Mouse (Mus musculus): Measurements from ENCODE around the gene Ankrd13a.

Gene Ankrd13a

GRCm38 (mm10) chr5:114797253-114797652, 22.8 kb downstream of the Ankrd13a start:
- no peak for DNase-seq (ENCODE audit: low read depth in 2 of 2, low spot score in 2 of 2)

- DNase-seq (ENCODE audit: low read depth in 2 of 2, low spot score in 2 of 2), result no peak
Observed at GRCm38 (mm10) chr5:114799848-114800247, 25.4 kb downstream of the Ankrd13a start.

- no peak for DNase-seq (ENCODE audit: low read depth in 2 of 2, low spot score in 2 of 2)
Observed at GRCm38 (mm10) chr5:114801049-114801448, 26.6 kb downstream of the Ankrd13a start.

GRCm38 (mm10) chr5:114801841-114802240, 27.4 kb downstream of the Ankrd13a start:
- DNase-seq (ENCODE audit: low read depth in 2 of 2, low spot score in 2 of 2), result no peak

- DNase-seq (ENCODE audit: low read depth in 2 of 2, low spot score in 2 of 2), result no peak
Observed at GRCm38 (mm10) chr5:114803231-114803630, 28.8 kb downstream of the Ankrd13a start.

GRCm38 (mm10) chr5:114804335-114804734, 29.9 kb downstream of the Ankrd13a start:
- DNase-seq (ENCODE audit: low read depth in 2 of 2, low spot score in 2 of 2), result no peak

GRCm38 (mm10) chr5:114804958-114805357, 30.5 kb downstream of the Ankrd13a start:
- DNase-seq (ENCODE audit: low read depth in 2 of 2, low spot score in 2 of 2), result no peak

- peak; percentile 28 to 33 for DNase-seq (ENCODE audit: low read depth in 2 of 2, low spot score in 2 of 2)
Observed at GRCm38 (mm10) chr5:114805436-114806350, 31.2 kb downstream of the Ankrd13a start.

- DNase-seq (ENCODE audit: low read depth in 2 of 2, low spot score in 2 of 2), result no peak
Observed at GRCm38 (mm10) chr5:114806636-114807035, 32.2 kb downstream of the Ankrd13a start.

- no peak for DNase-seq (ENCODE audit: low read depth in 2 of 2, low spot score in 2 of 2)
Observed at GRCm38 (mm10) chr5:114807063-114807462, 32.6 kb downstream of the Ankrd13a start.

GRCm38 (mm10) chr5:114807468-114807867, 33.0 kb downstream of the Ankrd13a start:
- no peak for DNase-seq (ENCODE audit: low read depth in 2 of 2, low spot score in 2 of 2)

- no peak for DNase-seq (ENCODE audit: low read depth in 2 of 2, low spot score in 2 of 2)
Observed at GRCm38 (mm10) chr5:114807893-114808292, 33.4 kb downstream of the Ankrd13a start.

- DNase-seq (ENCODE audit: low read depth in 2 of 2, low spot score in 2 of 2), result no peak
Observed at GRCm38 (mm10) chr5:114808385-114808784, 33.9 kb downstream of the Ankrd13a start.

- DNase-seq (ENCODE audit: low read depth in 2 of 2, low spot score in 2 of 2), result no peak
Observed at GRCm38 (mm10) chr5:114809181-114809756, 34.8 kb downstream of the Ankrd13a start.

GRCm38 (mm10) chr5:114809826-114810225, 35.3 kb downstream of the Ankrd13a start:
- no peak for DNase-seq (ENCODE audit: low read depth in 2 of 2, low spot score in 2 of 2)

GRCm38 (mm10) chr5:114813525-114814181, 39.2 kb downstream of the Ankrd13a start:
- DNase-seq (ENCODE audit: low read depth in 2 of 2, low spot score in 2 of 2), result peak; percentile 61 to 75

- no peak for DNase-seq (ENCODE audit: low read depth in 2 of 2, low spot score in 2 of 2)
Observed at GRCm38 (mm10) chr5:114816599-114816998, 42.1 kb downstream of the Ankrd13a start.

- DNase-seq (ENCODE audit: low read depth in 2 of 2, low spot score in 2 of 2), result no peak
Observed at GRCm38 (mm10) chr5:114818124-114818523, 43.6 kb downstream of the Ankrd13a start.

- DNase-seq (ENCODE audit: low read depth in 2 of 2, low spot score in 2 of 2), result peak in 1 of 2 experiments; percentile 44
Observed at GRCm38 (mm10) chr5:114822796-114823688, 48.6 kb downstream of the Ankrd13a start, which contains the start of gene 1500011B03Rik. Gene 1500011B03Rik (minus strand): TSS chr5:114823468.

GRCm38 (mm10) chr5:114824197-114824596, 49.7 kb downstream of the Ankrd13a start:
- DNase-seq (ENCODE audit: low read depth in 2 of 2, low spot score in 2 of 2), result peak; percentile 28 to 67

Measured in CD8-positive naive resting alpha-beta T cell, adult 2 months (primary cell).